Mouse (Mus musculus) thymus, postnatal 36 days (tissue): Measurements from ENCODE around the gene Cfdp1.

Source experiments
- DNase-seq, 2 experiments: peaks; one replicate each; pipeline ENCODE4 v3.0.0; 2022; ENCODE audit warnings: mixed read lengths in 2 of 2

The Cfdp1 gene

GRCm38 (mm10) chr8:111789639-111790038 lies 64.5 kb downstream of the Cfdp1 start:
- no peak for DNase-seq

- no peak for DNase-seq
These were observed 64.9 kb downstream of the Cfdp1 start for GRCm38 (mm10) chr8:111789200-111789599.

GRCm38 (mm10) chr8:111788497-111788896 lies 65.6 kb downstream of the Cfdp1 start:
- DNase-seq = no peak

- no peak for DNase-seq
These were observed 66.0 kb downstream of the Cfdp1 start for GRCm38 (mm10) chr8:111788085-111788484.

GRCm38 (mm10) chr8:111787683-111788082 lies 66.4 kb downstream of the Cfdp1 start:
- DNase-seq = no peak

- no peak for DNase-seq
These were observed 67.1 kb downstream of the Cfdp1 start for GRCm38 (mm10) chr8:111786701-111787588.

GRCm38 (mm10) chr8:111786116-111786515 lies 68.0 kb downstream of the Cfdp1 start:
- DNase-seq = no peak

GRCm38 (mm10) chr8:111782671-111783394 lies 71.3 kb downstream of the Cfdp1 start:
- no peak for DNase-seq

GRCm38 (mm10) chr8:111782161-111782560 lies 71.9 kb downstream of the Cfdp1 start:
- DNase-seq = no peak

- DNase-seq = no peak
These were observed 73.2 kb downstream of the Cfdp1 start for GRCm38 (mm10) chr8:111780697-111781424.

GRCm38 (mm10) chr8:111779690-111780089 lies 74.4 kb downstream of the Cfdp1 start:
- DNase-seq = no peak

- no peak for DNase-seq
These were observed 75.3 kb downstream of the Cfdp1 start for GRCm38 (mm10) chr8:111778801-111779200.

- DNase-seq = no peak
These were observed 77.6 kb downstream of the Cfdp1 start for GRCm38 (mm10) chr8:111776492-111776891.

GRCm38 (mm10) chr8:111775766-111776165 lies 78.3 kb downstream of the Cfdp1 start:
- no peak for DNase-seq

- no peak for DNase-seq
These were observed 80.6 kb downstream of the Cfdp1 start for GRCm38 (mm10) chr8:111773476-111773875.

- DNase-seq = no peak
These were observed 81.0 kb downstream of the Cfdp1 start for GRCm38 (mm10) chr8:111773057-111773456.

- DNase-seq = no peak
These were observed 82.0 kb downstream of the Cfdp1 start for GRCm38 (mm10) chr8:111772083-111772482.

GRCm38 (mm10) chr8:111771625-111772020 lies 82.5 kb downstream of the Cfdp1 start:
- no peak for DNase-seq

GRCm38 (mm10) chr8:111770958-111771624 lies 83.0 kb downstream of the Cfdp1 start:
- no peak for DNase-seq

- DNase-seq = no peak
These were observed 84.2 kb downstream of the Cfdp1 start for GRCm38 (mm10) chr8:111769764-111770428.

GRCm38 (mm10) chr8:111769296-111769695 lies 84.8 kb downstream of the Cfdp1 start:
- no peak for DNase-seq

- no peak for DNase-seq
These were observed 85.4 kb downstream of the Cfdp1 start for GRCm38 (mm10) chr8:111768651-111769050.
